Mouse (Mus musculus): ENCODE results near the gene Chga. TPM values are rescaled to one million over a fixed set of nuclear protein-coding genes. Genes with fewer than 3 reads are reported as not detected.

The Chga gene
- polyA plus RNA-seq, 1 experiment from 2014 or later: 38.4 TPM

- no peak for ATAC-seq (ENCODE audit: low FRiP score)
- WGBS: 75% methylated on average over 5 of the region's 5 CpGs
These were observed 26.8 kb upstream of the Chga start for GRCm38 (mm10) chr12:102527989-102528388.

GRCm38 (mm10) chr12:102535796-102536195 lies 19.0 kb upstream of the Chga start:
- Histone ChIP-seq H3K4me2 (no peak overlapping the region), H3K4me1 (no peaks in the 10 kb centered on the region), H3K36me3 (replicated peaks) (no peaks in the 10 kb centered on the region), H3K27ac (no peak overlapping the region), H3K9me3 (no peaks in the 10 kb centered on the region), H3K4me3 (replicated peaks) (no peak overlapping the region), H3K27me3 (no peaks in the 10 kb centered on the region), H3K9ac (no peak overlapping the region)
- ATAC-seq (ENCODE audit: low FRiP score): no peak
- 29% methylated on average over 1 of the region's 1 CpGs for WGBS

More at GRCm38 (mm10) chr12:102527989-102528388, 26.8 kb upstream of the Chga start:
- Histone ChIP-seq H3K4me1 (no peaks in the 10 kb centered on the region), H3K4me3 (replicated peaks) (no peak overlapping the region), H3K9ac (no peak overlapping the region), H3K27ac (no peak overlapping the region), H3K4me2 (no peak overlapping the region), H3K36me3 (replicated peaks) (no peaks in the 10 kb centered on the region), H3K27me3 (no peaks in the 10 kb centered on the region), H3K9me3 (no peaks in the 10 kb centered on the region)

DNA sequence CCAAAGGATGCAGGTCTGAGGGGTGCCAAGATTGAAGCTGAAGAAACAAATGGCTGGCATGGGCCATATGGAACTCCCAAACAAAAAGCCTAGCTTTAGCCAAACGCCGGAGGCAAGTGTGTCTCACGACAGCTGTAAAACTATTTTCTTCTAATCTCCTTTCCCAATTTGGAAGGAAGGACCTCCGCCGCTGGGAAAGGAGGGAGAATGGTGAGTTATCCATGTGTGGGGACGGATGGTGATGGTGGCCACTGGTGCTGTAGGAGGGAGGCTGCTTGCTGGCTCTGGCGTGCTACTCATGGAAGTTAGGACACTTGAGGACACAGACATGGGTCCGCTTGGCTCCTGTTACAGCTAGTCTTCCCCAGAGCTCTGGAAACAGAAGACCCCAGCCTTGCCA lies 14.5 kb upstream of the Chga start:
- no peak overlapping the region for H3K4me2 ChIP-seq
- no peak overlapping the region for H3K27ac ChIP-seq
- no peak overlapping the region for H3K9ac ChIP-seq
- H3K9me3 ChIP-seq: no peaks in the 10 kb centered on the region
- no peaks in the 10 kb centered on the region for H3K27me3 ChIP-seq
- H3K4me1 ChIP-seq: no peaks in the 10 kb centered on the region
- no peak overlapping the region for H3K4me3 ChIP-seq (replicated peaks)
- WGBS: 91% methylated on average over 8 of the region's 8 CpGs
- no peak for ATAC-seq (ENCODE audit: low FRiP score)
- H3K36me3 ChIP-seq (replicated peaks): no peaks in the 10 kb centered on the region

GRCm38 (mm10) chr12:102541168-102541567 lies 13.6 kb upstream of the Chga start:
- Histone ChIP-seq H3K4me3 (replicated peaks) (no peak overlapping the region), H3K36me3 (replicated peaks) (no peaks in the 10 kb centered on the region), H3K27ac (no peak overlapping the region), H3K27me3 (no peaks in the 10 kb centered on the region), H3K4me1 (no peaks in the 10 kb centered on the region), H3K4me2 (no peak overlapping the region), H3K9me3 (no peaks in the 10 kb centered on the region), H3K9ac (no peak overlapping the region)
- ATAC-seq (ENCODE audit: low FRiP score): no peak
- 96% methylated on average over 7 of the region's 7 CpGs for WGBS

- H3K27ac ChIP-seq: no peak overlapping the region
- no peaks in the 10 kb centered on the region for H3K4me1 ChIP-seq
- H3K9ac ChIP-seq: no peak overlapping the region
- H3K36me3 ChIP-seq (replicated peaks): no peaks in the 10 kb centered on the region
- no peak for ATAC-seq (ENCODE audit: low FRiP score)
- no peaks in the 10 kb centered on the region for H3K9me3 ChIP-seq
- H3K4me2 ChIP-seq: no peak overlapping the region
- WGBS: 56% methylated on average over 6 of the region's 6 CpGs
- no peak overlapping the region for H3K4me3 ChIP-seq (replicated peaks)
- H3K27me3 ChIP-seq: peaks cover 7% of the 10 kb centered on the region; the same call in 1 of the 2 replicates
These were observed 9.6 kb upstream of the Chga start for GRCm38 (mm10) chr12:102545122-102545521.

DNA sequence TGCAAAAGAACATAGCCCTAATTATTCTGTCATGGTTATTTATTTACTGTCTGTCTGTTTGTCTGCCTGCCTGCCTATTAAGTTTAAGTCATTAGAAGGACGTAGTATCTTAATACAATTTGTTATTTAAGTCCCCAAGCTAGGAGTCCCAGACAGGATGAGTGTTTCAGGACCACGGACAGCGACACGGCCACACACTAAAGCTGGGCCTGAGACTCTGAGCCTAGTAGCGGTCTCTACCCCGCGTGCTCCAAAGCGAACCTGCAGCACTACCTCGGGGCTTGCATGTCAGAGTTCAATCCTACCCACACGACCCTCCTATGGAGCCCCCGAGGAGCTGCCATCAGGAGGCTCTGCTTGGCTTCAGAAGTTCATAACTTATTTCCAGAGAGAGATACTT lies 4.2 kb upstream of the Chga start:
- H3K27me3 ChIP-seq: peaks cover 29% of the 10 kb centered on the region
- H3K4me1 ChIP-seq: peaks cover 23% of the 10 kb centered on the region
- ATAC-seq (ENCODE audit: low FRiP score): no peak
- H3K36me3 ChIP-seq (replicated peaks): no peaks in the 10 kb centered on the region
- WGBS: 4% methylated on average over 11 of the region's 11 CpGs
- no peak overlapping the region for H3K4me3 ChIP-seq (replicated peaks)
- H3K9me3 ChIP-seq: no peaks in the 10 kb centered on the region
- H3K4me2 ChIP-seq: no peak overlapping the region
- no peak overlapping the region for H3K27ac ChIP-seq
- H3K9ac ChIP-seq: no peak overlapping the region

DNA sequence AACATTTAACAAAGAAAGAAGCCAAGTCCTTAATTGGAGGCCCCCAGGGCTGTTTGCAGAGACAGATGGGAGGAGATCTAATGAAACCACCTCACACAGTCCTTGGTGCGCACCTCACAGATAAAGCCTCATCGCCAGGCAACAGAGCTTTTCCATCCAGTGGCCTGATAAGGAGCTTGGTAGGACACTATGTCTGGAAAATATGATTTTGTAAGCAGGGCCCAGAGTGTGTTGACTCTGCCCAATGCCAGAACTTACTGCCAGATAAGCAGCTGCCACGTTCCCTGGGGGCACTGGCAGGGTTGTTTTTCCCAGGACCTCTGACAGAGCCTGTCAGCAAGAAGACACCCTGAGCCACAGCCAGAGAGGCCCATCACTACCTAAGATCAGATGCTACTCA lies 3.6 kb upstream of the Chga start:
- Histone ChIP-seq H3K36me3 (replicated peaks) (no peaks in the 10 kb centered on the region), H3K4me2 (no peak overlapping the region), H3K9ac (no peak overlapping the region), H3K27me3 (peaks cover 36% of the 10 kb centered on the region), H3K4me1 (peaks cover 30% of the 10 kb centered on the region), H3K4me3 (replicated peaks) (no peak overlapping the region), H3K9me3 (no peaks in the 10 kb centered on the region), H3K27ac (no peak overlapping the region)
- ATAC-seq (ENCODE audit: low FRiP score): no peak
- WGBS: 70% methylated on average over 3 of the region's 3 CpGs

- Histone ChIP-seq H3K27me3 (peaks cover 29% of the 10 kb centered on the region), H3K4me1 (peaks cover 30% of the 10 kb centered on the region), H3K9me3 (no peaks in the 10 kb centered on the region), H3K4me2 (no peak overlapping the region), H3K36me3 (replicated peaks) (no peaks in the 10 kb centered on the region), H3K27ac (0 out of 2 replicates have a peak overlapping the region, but pooled peaks have one; percentile 5), H3K4me3 (replicated peaks) (no peak overlapping the region), H3K9ac (no peak overlapping the region)
- 47% methylated on average over 6 of the region's 6 CpGs for WGBS
- ATAC-seq (ENCODE audit: low FRiP score): no peak
These were observed 2.8 kb upstream of the Chga start for GRCm38 (mm10) chr12:102552001-102552400.

DNA sequence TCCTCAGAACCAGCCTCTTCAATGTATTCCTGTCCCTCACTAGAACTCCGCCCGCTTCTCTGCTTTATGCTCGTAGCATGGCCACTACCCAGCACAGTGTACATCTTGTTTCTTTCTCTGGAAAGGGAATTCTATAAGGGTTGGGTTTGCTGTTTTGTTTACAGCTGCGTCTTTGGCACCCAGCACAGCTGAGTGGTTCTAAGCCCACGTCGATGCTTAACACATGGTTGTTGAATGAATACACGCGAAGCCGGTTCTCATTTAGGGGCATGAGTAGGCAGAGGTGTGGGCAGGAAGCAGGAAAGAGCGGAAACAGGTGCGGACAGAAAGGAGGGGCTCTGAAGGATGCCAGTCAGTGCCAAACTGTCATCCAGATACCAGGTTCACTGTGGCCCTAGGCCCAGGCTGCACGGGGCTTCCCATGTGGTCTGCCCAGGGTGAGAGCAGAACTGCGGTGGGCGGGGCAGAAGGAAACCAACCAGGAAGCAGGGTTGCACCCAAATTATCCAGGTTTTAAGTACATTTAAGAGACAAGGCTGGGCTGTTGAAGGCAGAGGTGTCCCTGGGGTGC lies 979 bp upstream of the Chga start:
- 81% methylated on average over 14 of the region's 14 CpGs for WGBS
- Histone ChIP-seq H3K9me3 (no peaks in the 10 kb centered on the region), H3K27ac (no peak overlapping the region), H3K36me3 (replicated peaks) (no peaks in the 10 kb centered on the region), H3K4me1 (peaks cover 30% of the 10 kb centered on the region), H3K27me3 (peaks cover 29% of the 10 kb centered on the region), H3K4me3 (replicated peaks) (no peak overlapping the region), H3K9ac (no peak overlapping the region), H3K4me2 (peak overlapping the region; percentile 72; the same call in 1 of the 2 replicates)
- ATAC-seq (ENCODE audit: low FRiP score): no peak

- Histone ChIP-seq H3K27me3 (peaks cover 29% of the 10 kb centered on the region), H3K27ac (no peak overlapping the region), H3K36me3 (replicated peaks) (no peaks in the 10 kb centered on the region), H3K4me3 (replicated peaks) (peak overlapping the region; percentile 61; the same call in 1 of the 2 replicates), H3K4me2 (peak overlapping the region; percentile 72), H3K4me1 (peaks cover 30% of the 10 kb centered on the region), H3K9ac (peak overlapping the region; percentile 59; the same call in 1 of the 2 replicates), H3K9me3 (no peaks in the 10 kb centered on the region)
- 45% methylated on average over 3 of the region's 3 CpGs for WGBS
- ATAC-seq (ENCODE audit: low FRiP score): no peak
These were observed 1.1 kb downstream of the Chga start for GRCm38 (mm10) chr12:102555850-102556249.

DNA sequence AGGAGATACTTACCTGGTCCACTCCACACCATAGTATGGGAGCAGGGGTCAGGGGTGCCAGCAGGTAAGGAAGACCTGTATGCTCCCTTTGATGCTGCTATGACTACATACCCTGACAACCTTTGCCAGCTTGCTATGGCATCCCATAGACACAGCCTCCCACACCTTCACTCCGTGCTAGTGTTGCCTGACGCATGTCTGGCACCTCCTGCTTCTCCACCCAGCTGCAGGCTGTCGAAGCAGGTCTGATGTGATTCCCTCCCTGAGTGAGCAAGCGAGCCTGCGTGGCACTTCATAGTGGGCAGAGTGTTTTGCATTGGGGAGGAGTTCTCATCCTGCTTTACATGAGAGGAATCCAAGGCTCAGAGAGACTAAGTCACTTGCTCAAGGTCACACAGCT lies 2.6 kb downstream of the Chga start:
- 95% methylated on average over 5 of the region's 5 CpGs for WGBS
- Histone ChIP-seq H3K4me1 (peaks cover 19% of the 10 kb centered on the region), H3K9me3 (no peaks in the 10 kb centered on the region), H3K4me2 (no peak overlapping the region), H3K27ac (no peak overlapping the region), H3K4me3 (replicated peaks) (no peak overlapping the region), H3K27me3 (peaks cover 29% of the 10 kb centered on the region), H3K9ac (no peak overlapping the region), H3K36me3 (replicated peaks) (no peaks in the 10 kb centered on the region)
- ATAC-seq (ENCODE audit: low FRiP score): no peak

DNA sequence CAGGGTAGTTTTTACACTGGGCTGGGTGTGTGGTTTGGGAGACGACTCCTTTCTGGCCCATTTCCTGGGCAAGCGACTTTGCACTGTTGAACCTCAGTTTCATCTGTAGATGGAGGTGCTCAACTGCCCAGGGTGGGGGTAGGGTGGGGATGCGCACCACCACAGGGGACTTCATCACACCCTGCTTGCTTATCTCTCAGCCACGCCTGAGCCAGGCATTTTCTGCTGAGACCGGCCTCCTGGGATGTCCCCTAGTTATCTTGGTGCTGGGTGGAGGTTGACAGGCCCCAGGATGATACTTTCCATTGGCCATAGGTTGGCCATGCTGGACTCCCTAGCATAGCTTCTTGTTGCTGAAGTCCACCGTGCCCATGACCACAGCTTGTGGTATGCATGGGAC lies 10.3 kb downstream of the Chga start:
- 82% methylated on average over 6 of the region's 6 CpGs for WGBS
- no peak overlapping the region for H3K27ac ChIP-seq

GRCm38 (mm10) chr12:102566951-102567350 lies 12.2 kb downstream of the Chga start:
- no peaks in the 10 kb centered on the region; the same call in 1 of the 2 replicates for H3K4me1 ChIP-seq
- H3K4me3 ChIP-seq (replicated peaks): no peak overlapping the region
- 83% methylated on average over 2 of the region's 2 CpGs for WGBS
- H3K27me3 ChIP-seq: no peaks in the 10 kb centered on the region
- no peak for ATAC-seq (ENCODE audit: low FRiP score)
- H3K9me3 ChIP-seq: no peaks in the 10 kb centered on the region
- no peak overlapping the region for H3K27ac ChIP-seq
- no peak overlapping the region for H3K4me2 ChIP-seq
- H3K36me3 ChIP-seq (replicated peaks): peaks cover 19% of the 10 kb centered on the region
- no peak overlapping the region for H3K9ac ChIP-seq

More for the DNA sequence above, 10.3 kb downstream of the Chga start:
- peaks cover 15% of the 10 kb centered on the region for H3K36me3 ChIP-seq (replicated peaks)
- H3K9me3 ChIP-seq: no peaks in the 10 kb centered on the region
- ATAC-seq (ENCODE audit: low FRiP score): no peak
- H3K9ac ChIP-seq: no peak overlapping the region
- H3K27me3 ChIP-seq: no peaks in the 10 kb centered on the region
- no peak overlapping the region for H3K4me3 ChIP-seq (replicated peaks)
- no peak overlapping the region for H3K4me2 ChIP-seq
- H3K4me1 ChIP-seq: no peaks in the 10 kb centered on the region; the same call in 1 of the 2 replicates
